Mouse (Mus musculus) retina, embryonic 14.5 days (tissue): ENCODE measurements around the gene Rapgef1.
A peak's percentile ranks its signal among the peaks of the same experiment; 100 is the strongest.

Source experiments
- DNase-seq: peaks from one replicate; pipeline ENCODE4 v3.0.0-alpha.2; 2015; ENCODE audit warnings: low spot score

Gene Rapgef1

GRCm38 (mm10) chr2:29672746-29673536, 53.4 kb downstream of the Rapgef1 start:
- DNase-seq, result no peak

GRCm38 (mm10) chr2:29674087-29674486, 54.6 kb downstream of the Rapgef1 start:
- peak; percentile 21 for DNase-seq

GRCm38 (mm10) chr2:29674545-29674944, 55.0 kb downstream of the Rapgef1 start:
- DNase-seq, result no peak

- DNase-seq, result no peak
Measured at GRCm38 (mm10) chr2:29675846-29676245, 56.3 kb downstream of the Rapgef1 start.

GRCm38 (mm10) chr2:29676513-29676912, 57.0 kb downstream of the Rapgef1 start:
- DNase-seq, result no peak

GRCm38 (mm10) chr2:29677842-29678241, 58.3 kb downstream of the Rapgef1 start:
- DNase-seq, result no peak

- DNase-seq, result no peak
Measured at GRCm38 (mm10) chr2:29678524-29678923, 59.0 kb downstream of the Rapgef1 start.

- DNase-seq, result no peak
Measured at GRCm38 (mm10) chr2:29679710-29680584, 60.4 kb downstream of the Rapgef1 start.

GRCm38 (mm10) chr2:29683261-29683999, 63.9 kb downstream of the Rapgef1 start:
- no peak for DNase-seq

GRCm38 (mm10) chr2:29684498-29684897, 65.0 kb downstream of the Rapgef1 start:
- DNase-seq, result no peak

- no peak for DNase-seq
Measured at GRCm38 (mm10) chr2:29689014-29689413, 69.5 kb downstream of the Rapgef1 start.

GRCm38 (mm10) chr2:29689495-29689894, 70.0 kb downstream of the Rapgef1 start:
- no peak for DNase-seq

GRCm38 (mm10) chr2:29691068-29691467, 71.5 kb downstream of the Rapgef1 start:
- DNase-seq, result no peak

GRCm38 (mm10) chr2:29691507-29691906, 72.0 kb downstream of the Rapgef1 start:
- no peak for DNase-seq

GRCm38 (mm10) chr2:29692192-29692591, 72.7 kb downstream of the Rapgef1 start:
- no peak for DNase-seq

- no peak for DNase-seq
Measured at GRCm38 (mm10) chr2:29696207-29696800, 76.8 kb downstream of the Rapgef1 start.

GRCm38 (mm10) chr2:29698421-29699290, 79.1 kb downstream of the Rapgef1 start:
- no peak for DNase-seq

- DNase-seq, result no peak
Measured at GRCm38 (mm10) chr2:29700898-29701297, 81.4 kb downstream of the Rapgef1 start.

GRCm38 (mm10) chr2:29701393-29701792, 81.9 kb downstream of the Rapgef1 start:
- DNase-seq, result no peak

GRCm38 (mm10) chr2:29702189-29702588, 82.7 kb downstream of the Rapgef1 start:
- DNase-seq, result no peak
